Mouse (Mus musculus) forebrain, embryonic 10.5 days (tissue): ENCODE data around the gene Tmem121. TPM values are rescaled to one million over a fixed set of nuclear protein-coding genes. Genes with fewer than 3 reads are reported as not detected.

ENCODE experiments used
- DNase-seq: peaks from one replicate; pipeline ENCODE4 v3.0.0-alpha.2; 2017; ENCODE audit warnings: low spot score; ENCODE audit errors: extremely low spot score
- H3K27ac ChIP-seq: fragments of 300-500 bp; sonication (generic); 2 replicates; pipeline ENCODE4 v1.5.1; 2016; ENCODE audit warnings: mild to moderate bottlenecking
- H3K27me3 ChIP-seq: fragments of 300-500 bp; sonication (generic); 2 replicates; pipeline ENCODE4 v1.6.1; 2016; ENCODE audit warnings: mild to moderate bottlenecking; ENCODE audit not compliant: poor library complexity, severe bottlenecking
- H3K36me3 ChIP-seq: fragments of 300-500 bp; sonication (generic); replicated peaks from 2 replicates; pipeline ENCODE4 v1.6.1; 2016; ENCODE audit warnings: mild to moderate bottlenecking, moderate library complexity
- H3K4me1 ChIP-seq: fragments of 300-500 bp; sonication (generic); 2 replicates; pipeline ENCODE4 v1.6.1; 2016
- H3K4me3 ChIP-seq: fragments of 300-500 bp; sonication (generic); 2 replicates; pipeline ENCODE4 v1.5.1; 2016; ENCODE audit warnings: mild to moderate bottlenecking, moderate library complexity
- H3K9me3 ChIP-seq: fragments of 300-500 bp; sonication (generic); 2 replicates; pipeline ENCODE4 v1.6.1; 2016; ENCODE audit warnings: mild to moderate bottlenecking, moderate library complexity
- WGBS: fragments of 180-500 bp; shearing (Covaris S2); methylation state at CpG from one replicate; pipeline ENCODE4 v1.1.7; 2016; 5-methylcytosine and 5-hydroxymethylcytosine counted together
- polyA plus RNA-seq: library from polyadenylated mRNA; unstranded; fragments of >200 nt; fragmentation: Nextera tagmentation; extraction: Ambion mirVana; gene quantifications from 2 replicates; pipeline ENCODE4 v1.2.1, GENCODE M21; 2016

Gene Tmem121
- polyA plus RNA-seq, 1 experiment from 2014 or later = 20.3 TPM

GRCm38 (mm10) chr12:113152991-113153525 is 32.7 kb upstream of the Tmem121 start:
- 84% methylated on average over 6 of the region's 6 CpGs for WGBS
- H3K4me3 ChIP-seq = no peak overlapping the region
- no peak overlapping the region for H3K27ac ChIP-seq
- no peaks in the 10 kb centered on the region for H3K9me3 ChIP-seq
- peaks cover 6% of the 10 kb centered on the region for H3K36me3 ChIP-seq
- DNase-seq = no peak
- H3K4me1 ChIP-seq = peaks cover 64% of the 10 kb centered on the region
- H3K27me3 ChIP-seq = peaks cover 70% of the 10 kb centered on the region

GRCm38 (mm10) chr12:113153971-113154370 is 31.8 kb upstream of the Tmem121 start:
- no peak overlapping the region for H3K4me3 ChIP-seq
- H3K27me3 ChIP-seq = peaks cover 61% of the 10 kb centered on the region
- peaks cover 57% of the 10 kb centered on the region for H3K4me1 ChIP-seq
- H3K36me3 ChIP-seq = peaks cover 12% of the 10 kb centered on the region
- H3K27ac ChIP-seq = no peak overlapping the region
- DNase-seq = no peak
- H3K9me3 ChIP-seq = no peaks in the 10 kb centered on the region
- WGBS = 91% methylated on average over 7 of the region's 7 CpGs

- H3K27me3 ChIP-seq = peaks cover 53% of the 10 kb centered on the region
- peak overlapping the region; percentile 80; the same call in 1 of the 2 replicates for H3K4me3 ChIP-seq
- no peak for DNase-seq
- H3K27ac ChIP-seq = peak overlapping the region; percentile 87; the same call in 1 of the 2 replicates
- 80% methylated on average over 6 of the region's 6 CpGs for WGBS
- H3K36me3 ChIP-seq = peaks cover 19% of the 10 kb centered on the region
- no peaks in the 10 kb centered on the region for H3K9me3 ChIP-seq
- peaks cover 51% of the 10 kb centered on the region for H3K4me1 ChIP-seq
Measured at GRCm38 (mm10) chr12:113154747-113155075, 31.0 kb upstream of the Tmem121 start.

- Histone ChIP-seq H3K27ac (peak overlapping the region; percentile 87), H3K36me3 (peaks cover 25% of the 10 kb centered on the region), H3K4me3 (peak overlapping the region; percentile 80), H3K9me3 (no peaks in the 10 kb centered on the region), H3K4me1 (peaks cover 51% of the 10 kb centered on the region), H3K27me3 (peaks cover 48% of the 10 kb centered on the region)
- DNase-seq = peak; percentile 59
- 5% methylated on average over 32 of the region's 32 CpGs for WGBS
Measured at GRCm38 (mm10) chr12:113155076-113155771, 30.5 kb upstream of the Tmem121 start.

GRCm38 (mm10) chr12:113155887-113156539 is 29.7 kb upstream of the Tmem121 start, which contains the start of gene Tedc1:
Tedc1 (plus strand) TSS chr12:113156421.
- peaks cover 40% of the 10 kb centered on the region for H3K27me3 ChIP-seq
- H3K36me3 ChIP-seq = peaks cover 32% of the 10 kb centered on the region
- peak within 1 kb of the TSS; percentile 87 for H3K27ac ChIP-seq
- WGBS = under 1% methylated on average over 46 of the region's 46 CpGs
- no peaks in the 10 kb centered on the region for H3K9me3 ChIP-seq
- peak; percentile 99 for DNase-seq
- peaks cover 48% of the 10 kb centered on the region for H3K4me1 ChIP-seq
- peak within 1 kb of the TSS; percentile 80 for H3K4me3 ChIP-seq

- peaks cover 43% of the 10 kb centered on the region for H3K4me1 ChIP-seq
- H3K27ac ChIP-seq = peak overlapping the region; percentile 87
- WGBS = under 1% methylated on average over 23 of the region's 23 CpGs
Measured at GRCm38 (mm10) chr12:113156540-113156929, 29.2 kb upstream of the Tmem121 start.

GRCm38 (mm10) chr12:113157002-113157401 is 28.7 kb upstream of the Tmem121 start:
- Histone ChIP-seq H3K9me3 (no peaks in the 10 kb centered on the region), H3K4me1 (peaks cover 38% of the 10 kb centered on the region), H3K27me3 (peaks cover 32% of the 10 kb centered on the region), H3K36me3 (peaks cover 42% of the 10 kb centered on the region), H3K27ac (peak overlapping the region; percentile 87), H3K4me3 (peak overlapping the region; percentile 80)
- DNase-seq = no peak
- 43% methylated on average over 8 of the region's 8 CpGs for WGBS

More at GRCm38 (mm10) chr12:113156540-113156929, 29.2 kb upstream of the Tmem121 start:
- peak overlapping the region; percentile 80 for H3K4me3 ChIP-seq
- peaks cover 38% of the 10 kb centered on the region for H3K36me3 ChIP-seq
- DNase-seq = no peak
- no peaks in the 10 kb centered on the region for H3K9me3 ChIP-seq
- peaks cover 35% of the 10 kb centered on the region for H3K27me3 ChIP-seq

GRCm38 (mm10) chr12:113157521-113157920 is 28.2 kb upstream of the Tmem121 start:
- Histone ChIP-seq H3K4me1 (peaks cover 33% of the 10 kb centered on the region), H3K27me3 (peaks cover 27% of the 10 kb centered on the region), H3K27ac (no peak overlapping the region), H3K36me3 (peaks cover 47% of the 10 kb centered on the region), H3K9me3 (no peaks in the 10 kb centered on the region), H3K4me3 (peak overlapping the region; percentile 80)
- DNase-seq = no peak
- WGBS = 93% methylated on average over 8 of the region's 8 CpGs

- H3K27ac ChIP-seq = no peak overlapping the region
- peaks cover 31% of the 10 kb centered on the region for H3K4me1 ChIP-seq
- no peak for DNase-seq
- WGBS = 94% methylated on average over 8 of the region's 8 CpGs
- no peaks in the 10 kb centered on the region for H3K9me3 ChIP-seq
- peaks cover 52% of the 10 kb centered on the region for H3K36me3 ChIP-seq
- H3K4me3 ChIP-seq = no peak overlapping the region
- H3K27me3 ChIP-seq = peaks cover 22% of the 10 kb centered on the region
Measured at GRCm38 (mm10) chr12:113157971-113158370, 27.8 kb upstream of the Tmem121 start.

GRCm38 (mm10) chr12:113163561-113164006 is 22.1 kb upstream of the Tmem121 start:
- 74% methylated on average over 11 of the region's 11 CpGs for WGBS
- Histone ChIP-seq H3K27ac (peak overlapping the region; percentile 62), H3K4me3 (no peak overlapping the region), H3K4me1 (0 out of 2 replicates have a peak, but pooled peaks cover 7% of the 10 kb centered on the region), H3K9me3 (no peaks in the 10 kb centered on the region), H3K36me3 (peaks cover 68% of the 10 kb centered on the region), H3K27me3 (no peaks in the 10 kb centered on the region)
- no peak for DNase-seq

GRCm38 (mm10) chr12:113168031-113168536 is 17.6 kb upstream of the Tmem121 start:
- no peak overlapping the region for H3K4me3 ChIP-seq
- 91% methylated on average over 9 of the region's 9 CpGs for WGBS
- DNase-seq = no peak
- no peaks in the 10 kb centered on the region for H3K9me3 ChIP-seq
- H3K36me3 ChIP-seq = peaks cover 26% of the 10 kb centered on the region
- H3K27me3 ChIP-seq = no peaks in the 10 kb centered on the region
- 0 out of 2 replicates have a peak, but pooled peaks cover 7% of the 10 kb centered on the region for H3K4me1 ChIP-seq
- no peak overlapping the region for H3K27ac ChIP-seq

- 88% methylated on average over 18 of the region's 18 CpGs for WGBS
- Histone ChIP-seq H3K27ac (no peak overlapping the region), H3K9me3 (no peaks in the 10 kb centered on the region), H3K4me1 (no peaks in the 10 kb centered on the region), H3K36me3 (no peaks in the 10 kb centered on the region), H3K27me3 (no peaks in the 10 kb centered on the region), H3K4me3 (no peak overlapping the region)
- no peak for DNase-seq
Measured at GRCm38 (mm10) chr12:113176960-113177725, 8.6 kb upstream of the Tmem121 start.
